Mouse (Mus musculus) effector memory CD4-positive, alpha-beta T cell, adult 7 months (primary cell): ENCODE data around the gene Fshb. TPM values are rescaled to one million over a fixed set of nuclear protein-coding genes. Genes with fewer than 3 reads are reported as not detected.

Experiments used
- polyA plus RNA-seq: library from polyadenylated mRNA; unstranded; fragments of 100-300 nt; shearing (Covaris generic); gene quantifications from one replicate; pipeline ENCODE4 v1.2.1, GENCODE M21; 2017

The Fshb gene
- polyA plus RNA-seq, result not detected

GRCm38 (mm10) chr2:107059556-107059955, at the start of gene Fshb:
TSS of gene Fshb (minus strand) at chr2:107059656.

Other genes with a start within 250 kb of the Fshb start
- gene Arl14ep, start 85.2 kb downstream of the Fshb start, polyA plus RNA-seq, result 14.4 TPM
- gene Kcna4, start 231.0 kb upstream of the Fshb start, polyA plus RNA-seq, result not detected